Mouse (Mus musculus) megakaryocyte, embryonic 14.5 days (primary cell): ENCODE results near the gene Shisa3.

ENCODE experiments used
- FLI1 ChIP-seq: IDR thresholded peaks from 2 replicates; pipeline ENCODE4 v1.6.1; 2012; ENCODE audit warnings: low read length, inconsistent platforms, mixed read lengths
- GATA1 ChIP-seq: IDR thresholded peaks from 3 replicates; pipeline ENCODE4 v1.6.1; 2012; ENCODE audit warnings: mixed read lengths, low read length, inconsistent platforms, borderline replicate concordance

- TF ChIP-seq GATA1 (no peak), FLI1 (no peak)
Measured at GRCm38 (mm10) chr5:67595070-67595469, 12.6 kb upstream of the Shisa3 start.
